Mouse (Mus musculus) liver, embryonic 14.5 days (tissue): ENCODE measurements at regions not wholly inside any gene's neighbourhood (a gene's known extent, or its start where the extent isn't known, plus 50 kb on each side); places are given as distances from the start of the nearest gene placed in this dataset.

Experiments
- ATAC-seq: fragments of 200-750 bp; cut with Nextera tagmentation; 2 replicates; pipeline ENCODE4 v1.8.0; 2017; ENCODE audit warnings: moderate number of reproducible peaks, mild to moderate bottlenecking, moderate library complexity; ENCODE audit not compliant: insufficient read depth
- DNase-seq, 3 experiments: peaks; one replicate each; pipeline ENCODE4 v3.0.0-alpha.2; 2012 to 2013; ENCODE audit warnings: low read depth in 3 of 3, low spot score in 3 of 3
- H3K27ac ChIP-seq: fragments of 300-500 bp; sonication (generic); 2 replicates; pipeline ENCODE4 v1.5.1; 2014; ENCODE audit warnings: moderate library complexity, mild to moderate bottlenecking, control low read depth, inconsistent platforms
- H3K27me3 ChIP-seq: fragments of 300-500 bp; sonication (generic); 2 replicates; pipeline ENCODE4 v1.6.1; 2014; ENCODE audit warnings: mild to moderate bottlenecking, low read length, moderate library complexity; ENCODE audit not compliant: control insufficient read depth, insufficient read depth
- H3K36me3 ChIP-seq: fragments of 300-500 bp; sonication (generic); replicated peaks from 2 replicates; pipeline ENCODE4 v1.6.1; 2014; ENCODE audit warnings: low read depth; ENCODE audit not compliant: control insufficient read depth, insufficient read depth
- H3K4me1 ChIP-seq, 2 experiments: fragments of 200-500 bp in 1 of 2; fragments of 300-500 bp in 1 of 2; sonication (generic) in 1 of 2; replicated peaks; 2 replicates each; pipeline ENCODE4 v1.6.1; 2012 to 2014; ENCODE audit warnings: antibody characterized with exemption in 1 of 2, inconsistent platforms in 1 of 2, low read length in 1 of 2; ENCODE audit not compliant: control insufficient read depth in 2 of 2, insufficient read depth in 2 of 2
- H3K4me2 ChIP-seq: fragments of 300-500 bp; sonication (generic); 2 replicates; pipeline ENCODE4 v1.6.1; 2014; ENCODE audit warnings: low read depth, mild to moderate bottlenecking, control low read depth, moderate library complexity
- H3K4me3 ChIP-seq, 2 experiments: fragments of 200-500 bp in 1 of 2; fragments of 300-500 bp in 1 of 2; sonication (generic) in 1 of 2; 2 replicates each; pipeline ENCODE4 v1.5.1; 2012 to 2014; ENCODE audit warnings: low read depth in 2 of 2, low read length in 2 of 2, mild to moderate bottlenecking in 2 of 2, control low read depth in 1 of 2, inconsistent platforms in 1 of 2, moderate library complexity in 1 of 2; ENCODE audit not compliant: insufficient read depth in 1 of 2
- H3K9ac ChIP-seq: fragments of 300-500 bp; sonication (generic); replicated peaks from 2 replicates; pipeline ENCODE4 v1.6.1; 2014; ENCODE audit warnings: mild to moderate bottlenecking, control low read depth, moderate library complexity
- H3K9me3 ChIP-seq: fragments of 300-500 bp; sonication (generic); 2 replicates; pipeline ENCODE4 v1.6.1; 2016; ENCODE audit warnings: low read length, mixed read lengths; ENCODE audit not compliant: control insufficient read depth
- CTCF ChIP-seq: IDR thresholded peaks from 2 replicates; pipeline ENCODE4 v1.5.1; 2016; ENCODE audit warnings: antibody characterized with exemption, low read depth, control low read depth
- EP300 ChIP-seq: IDR thresholded peaks from 2 replicates; pipeline ENCODE4 v1.6.1; 2016; ENCODE audit warnings: antibody characterized with exemption, low read depth
- WGBS: fragments of 180-500 bp; shearing (Covaris S2); extraction: QIAGEN DNeasy Blood & Tissue Kit; methylation state at CpG from one replicate; pipeline ENCODE4 v1.1.7; 2014; ENCODE audit not compliant: insufficient replicate concordance; 5-methylcytosine and 5-hydroxymethylcytosine counted together

- Histone ChIP-seq H3K4me3 (no peak overlapping the region), H3K9me3 (no peaks in the 10 kb centered on the region), H3K9ac (no peak overlapping the region), H3K27me3 (no peaks in the 10 kb centered on the region), H3K36me3 (no peaks in the 10 kb centered on the region), H3K27ac (no peak overlapping the region), H3K4me1 (no peaks in the 10 kb centered on the region), H3K4me2 (no peak overlapping the region)
- TF ChIP-seq EP300 = no peak
- TF ChIP-seq CTCF = no peak
- no peak for DNase-seq
- WGBS = 58% methylated on average over 3 of the region's 3 CpGs
- no peak for ATAC-seq
Measured at GRCm38 (mm10) chr2:138896563-138896962, 597.1 kb upstream of the Sptlc3 start.

- DNase-seq = no peak
- Histone ChIP-seq H3K36me3 (no peaks in the 10 kb centered on the region), H3K9ac (no peak overlapping the region), H3K9me3 (no peaks in the 10 kb centered on the region), H3K4me1 (no peaks in the 10 kb centered on the region), H3K4me2 (no peak overlapping the region), H3K4me3 (no peak overlapping the region), H3K27me3 (no peaks in the 10 kb centered on the region), H3K27ac (no peak overlapping the region)
- TF ChIP-seq CTCF (no peak), EP300 (no peak)
- no peak for ATAC-seq
- WGBS = 28% methylated on average over 3 of the region's 3 CpGs
Measured at GRCm38 (mm10) chr2:138897101-138897500, 596.6 kb upstream of the Sptlc3 start.

GRCm38 (mm10) chr2:138937165-138937564, 556.5 kb upstream of the Sptlc3 start:
- WGBS = 63% methylated on average over 2 of the region's 2 CpGs
- no peak overlapping the region for H3K4me3 ChIP-seq
- no peaks in the 10 kb centered on the region for H3K36me3 ChIP-seq
- no peak for ATAC-seq
- TF ChIP-seq EP300 (no peak), CTCF (no peak)
- H3K4me1 ChIP-seq = no peaks in the 10 kb centered on the region
- H3K27ac ChIP-seq = no peak overlapping the region
- H3K4me2 ChIP-seq = no peak overlapping the region
- H3K27me3 ChIP-seq = no peaks in the 10 kb centered on the region
- H3K9me3 ChIP-seq = no peaks in the 10 kb centered on the region
- no peak for DNase-seq
- H3K9ac ChIP-seq = no peak overlapping the region

GRCm38 (mm10) chr2:138939367-138939766, 554.3 kb upstream of the Sptlc3 start:
- no peak for TF ChIP-seq EP300
- TF ChIP-seq CTCF = no peak
- no peak overlapping the region for H3K4me2 ChIP-seq
- WGBS = 68% methylated on average over 2 of the region's 2 CpGs

GRCm38 (mm10) chr2:138966110-138966790, 527.5 kb upstream of the Sptlc3 start:
- H3K27ac ChIP-seq = no peak overlapping the region
- TF ChIP-seq CTCF (no peak), EP300 (no peak)
- ATAC-seq (no peak), DNase-seq (no peak)
- H3K4me1 ChIP-seq = no peaks in the 10 kb centered on the region
- no peaks in the 10 kb centered on the region for H3K36me3 ChIP-seq
- H3K4me3 ChIP-seq = no peak overlapping the region
- H3K9ac ChIP-seq = no peak overlapping the region
- WGBS = 64% methylated on average over 3 of the region's 3 CpGs
- no peaks in the 10 kb centered on the region for H3K9me3 ChIP-seq
- H3K4me2 ChIP-seq = no peak overlapping the region
- H3K27me3 ChIP-seq = no peaks in the 10 kb centered on the region

More at GRCm38 (mm10) chr2:138939367-138939766, 554.3 kb upstream of the Sptlc3 start:
- no peaks in the 10 kb centered on the region for H3K9me3 ChIP-seq
- no peaks in the 10 kb centered on the region for H3K27me3 ChIP-seq
- no peaks in the 10 kb centered on the region for H3K4me1 ChIP-seq
- H3K36me3 ChIP-seq = no peaks in the 10 kb centered on the region
- no peak overlapping the region for H3K27ac ChIP-seq
- no peak for DNase-seq
- H3K4me3 ChIP-seq = no peak overlapping the region
- H3K9ac ChIP-seq = no peak overlapping the region
- ATAC-seq = no peak
